Mouse (Mus musculus): ENCODE data around the gene Gnat1. TPM values are rescaled to one million over a fixed set of nuclear protein-coding genes. Genes with fewer than 3 reads are reported as not detected.

The Gnat1 gene
- polyA plus RNA-seq (2015; fragmentation: Nextera tagmentation; extraction: Ambion mirVana), result 1.2 and 1.3 TPM in 2 replicates

GRCm38 (mm10) chr9:107679501-107679900 lies at the start of gene Gnat1:
Gene Gnat1 (minus strand): TSS chr9:107679712.
- peaks cover 68% of the 10 kb centered on the region for H3K27me3 ChIP-seq
- WGBS (ENCODE audit: insufficient replicate concordance), result 36% methylated on average over 5 of the region's 5 CpGs
- peaks cover 20% of the 10 kb centered on the region for H3K4me1 ChIP-seq (replicated peaks)

GRCm38 (mm10) chr9:107728919-107729670 lies 49.6 kb upstream of the Gnat1 start:
- Histone ChIP-seq H3K4me2 (no peak overlapping the region), H3K4me1 (replicated peaks) (peaks cover 13% of the 10 kb centered on the region; the same call in 1 of the 2 replicates), H3K27ac (replicated peaks) (no peak overlapping the region), H3K9ac (no peak overlapping the region), H3K27me3 (peaks cover 7% of the 10 kb centered on the region), H3K36me3 (replicated peaks) (no peaks in the 10 kb centered on the region), H3K9me3 (replicated peaks) (no peaks in the 10 kb centered on the region), H3K4me3 (replicated peaks) (no peak overlapping the region)
- 32% methylated on average over 6 of the region's 6 CpGs for WGBS (ENCODE audit: insufficient replicate concordance)
- no peak for ATAC-seq (ENCODE audit: insufficient read depth)

More at GRCm38 (mm10) chr9:107679501-107679900, at the start of gene Gnat1:
- ATAC-seq (ENCODE audit: insufficient read depth), result no peak
- Histone ChIP-seq H3K27ac (replicated peaks) (no peak within 1 kb of the TSS), H3K4me2 (no peak within 1 kb of the TSS), H3K36me3 (replicated peaks) (no peaks in the 10 kb centered on the region), H3K4me3 (replicated peaks) (no peak within 1 kb of the TSS), H3K9ac (no peak within 1 kb of the TSS), H3K9me3 (replicated peaks) (no peaks in the 10 kb centered on the region)

DNA sequence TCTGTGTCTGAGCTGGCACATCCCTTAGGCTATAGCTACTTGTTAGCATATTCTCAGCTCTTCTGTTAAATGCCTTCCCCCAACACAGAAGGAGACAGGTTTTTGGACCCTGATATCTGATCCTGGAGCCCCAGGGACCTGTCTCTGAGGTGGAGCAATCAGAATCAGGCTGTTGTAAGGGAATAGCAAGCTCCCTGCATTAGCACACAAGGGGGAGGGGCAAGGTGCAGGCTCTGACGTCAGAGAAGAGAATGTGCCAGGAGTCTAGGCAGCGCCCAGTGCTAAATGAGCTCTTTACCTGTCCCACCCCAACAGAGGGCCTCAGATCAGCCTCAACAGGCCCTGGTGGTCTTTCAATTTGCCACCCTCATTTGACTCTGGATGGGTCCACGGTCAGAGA lies 47.5 kb upstream of the Gnat1 start:
- H3K36me3 ChIP-seq (replicated peaks), result no peaks in the 10 kb centered on the region
- 53% methylated on average over 3 of the region's 3 CpGs for WGBS (ENCODE audit: insufficient replicate concordance)
- no peak for ATAC-seq (ENCODE audit: insufficient read depth)
- H3K9ac ChIP-seq, result no peak overlapping the region
- peaks cover 25% of the 10 kb centered on the region for H3K4me1 ChIP-seq (replicated peaks)
- H3K27ac ChIP-seq (replicated peaks), result no peak overlapping the region
- no peak overlapping the region for H3K4me3 ChIP-seq (replicated peaks)
- no peak overlapping the region for H3K4me2 ChIP-seq
- peaks cover 17% of the 10 kb centered on the region for H3K27me3 ChIP-seq
- H3K9me3 ChIP-seq (replicated peaks), result no peaks in the 10 kb centered on the region

GRCm38 (mm10) chr9:107724796-107725195 lies 45.3 kb upstream of the Gnat1 start:
- Histone ChIP-seq H3K4me3 (replicated peaks) (no peak overlapping the region), H3K27ac (replicated peaks) (peak overlapping the region; percentile 51; the same call in 1 of the 2 replicates), H3K4me2 (no peak overlapping the region), H3K27me3 (peaks cover 36% of the 10 kb centered on the region), H3K4me1 (replicated peaks) (peaks cover 25% of the 10 kb centered on the region), H3K9ac (no peak overlapping the region), H3K9me3 (replicated peaks) (no peaks in the 10 kb centered on the region), H3K36me3 (replicated peaks) (no peaks in the 10 kb centered on the region)
- ATAC-seq (ENCODE audit: insufficient read depth), result peak; percentile 24; the same call in 1 of the 2 replicates
- 68% methylated on average over 1 of the region's 1 CpGs for WGBS (ENCODE audit: insufficient replicate concordance)

DNA sequence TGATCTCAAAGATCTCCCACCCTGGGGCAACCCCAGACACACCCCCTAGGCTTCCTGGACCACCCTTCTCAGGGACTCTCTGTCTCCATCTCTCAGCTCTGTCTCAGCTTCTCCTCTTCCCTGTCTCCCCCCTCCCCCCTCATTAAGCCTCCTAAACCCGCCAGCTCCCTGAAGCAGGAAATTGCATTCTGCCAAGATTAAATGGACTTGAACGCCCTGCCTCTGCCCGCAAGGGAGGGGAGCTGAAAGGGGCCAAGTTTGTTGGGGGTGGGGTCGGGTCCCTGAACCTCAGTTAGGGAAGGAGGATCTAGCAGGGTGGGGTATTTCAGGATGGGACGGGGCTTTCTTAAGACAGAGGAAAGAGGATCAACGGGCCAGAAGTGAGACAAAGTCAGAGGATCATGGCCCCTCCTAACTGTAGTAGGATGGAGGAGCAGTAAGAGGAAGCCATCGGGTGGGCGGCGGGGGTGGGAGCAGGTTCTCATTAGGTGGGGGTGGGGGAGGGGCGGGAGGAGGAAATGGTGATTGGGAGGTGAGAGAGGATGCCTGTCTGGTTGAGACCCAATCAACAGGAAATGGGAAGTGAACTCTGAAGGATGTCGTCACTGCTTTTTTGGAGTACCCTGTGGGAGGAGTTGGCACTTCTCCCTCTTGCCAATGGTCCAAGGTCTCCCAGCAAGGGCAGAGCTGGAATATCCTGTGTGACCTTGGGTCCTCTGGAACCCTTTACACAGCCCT lies 44.5 kb upstream of the Gnat1 start:
- WGBS (ENCODE audit: insufficient replicate concordance), result 4% methylated on average over 11 of the region's 11 CpGs
- peak; percentile 55 for ATAC-seq (ENCODE audit: insufficient read depth)
- no peak overlapping the region for H3K4me3 ChIP-seq (replicated peaks)
- H3K4me2 ChIP-seq, result peak overlapping the region; percentile 39
- H3K9ac ChIP-seq, result no peak overlapping the region
- H3K4me1 ChIP-seq (replicated peaks), result peaks cover 25% of the 10 kb centered on the region
- no peaks in the 10 kb centered on the region for H3K9me3 ChIP-seq (replicated peaks)
- H3K27me3 ChIP-seq, result peaks cover 43% of the 10 kb centered on the region
- no peak overlapping the region for H3K27ac ChIP-seq (replicated peaks)
- H3K36me3 ChIP-seq (replicated peaks), result no peaks in the 10 kb centered on the region

DNA sequence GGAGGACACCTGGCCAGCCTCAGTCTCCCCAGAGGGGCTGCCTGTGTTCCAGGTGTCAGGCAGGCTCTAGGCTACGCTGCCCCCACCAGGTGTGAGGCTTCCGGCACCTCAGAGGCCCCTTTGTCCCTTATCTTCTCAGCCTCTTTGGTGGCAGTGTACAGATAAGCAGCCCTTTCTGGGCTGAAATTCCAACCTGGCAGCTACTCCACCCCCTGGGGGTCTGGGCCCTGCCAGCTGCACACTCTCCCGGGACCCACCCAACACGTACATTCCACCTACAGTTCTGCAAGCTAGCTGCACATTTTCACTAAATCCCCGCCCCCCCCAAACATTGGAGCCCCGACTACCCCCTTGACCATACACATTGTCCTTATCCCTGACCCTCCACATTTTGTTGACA lies 43.8 kb upstream of the Gnat1 start:
- H3K9me3 ChIP-seq (replicated peaks), result no peaks in the 10 kb centered on the region
- H3K27me3 ChIP-seq, result peaks cover 48% of the 10 kb centered on the region
- H3K4me3 ChIP-seq (replicated peaks), result no peak overlapping the region
- no peak for ATAC-seq (ENCODE audit: insufficient read depth)
- no peak overlapping the region for H3K4me2 ChIP-seq
- H3K4me1 ChIP-seq (replicated peaks), result peaks cover 25% of the 10 kb centered on the region
- 27% methylated on average over 6 of the region's 6 CpGs for WGBS (ENCODE audit: insufficient replicate concordance)
- H3K27ac ChIP-seq (replicated peaks), result no peak overlapping the region
- H3K9ac ChIP-seq, result no peak overlapping the region
- H3K36me3 ChIP-seq (replicated peaks), result no peaks in the 10 kb centered on the region

DNA sequence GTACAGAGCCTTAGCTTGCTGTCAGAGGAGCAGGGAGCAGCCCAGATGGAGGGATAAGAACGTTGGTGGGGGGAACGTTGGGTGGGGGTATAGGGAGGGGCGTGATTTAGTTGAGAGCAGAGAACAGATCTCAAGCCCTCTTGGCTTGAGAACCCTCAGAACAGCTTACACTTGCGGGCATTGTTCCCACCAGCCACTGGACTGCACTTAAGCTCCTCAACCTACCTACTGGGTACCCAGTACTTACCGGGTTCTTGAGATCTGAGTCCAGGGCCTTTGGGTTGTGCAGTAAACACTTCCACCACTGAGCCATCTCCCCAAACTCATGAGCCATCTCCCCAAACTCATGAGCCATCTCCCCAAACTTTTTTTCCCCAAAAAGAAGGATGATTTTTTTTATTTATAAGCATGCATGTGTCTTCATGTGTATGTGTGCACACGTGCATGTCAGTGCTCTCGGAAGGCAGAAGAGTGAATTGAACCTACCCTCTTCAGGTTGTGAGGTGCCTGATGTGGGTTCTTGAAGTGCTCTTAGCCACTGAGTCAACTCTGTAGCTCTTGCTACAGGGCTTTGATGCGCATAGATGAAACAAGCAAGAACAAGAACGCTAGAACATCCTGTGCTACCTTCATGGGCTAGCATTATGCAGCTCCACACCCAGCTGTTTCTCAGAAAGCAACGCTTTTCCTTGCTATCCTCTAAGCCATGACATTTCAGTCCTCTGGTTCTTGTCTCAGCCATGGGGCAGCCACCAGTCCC lies 39.4 kb upstream of the Gnat1 start:
- H3K27me3 ChIP-seq, result peaks cover 73% of the 10 kb centered on the region
- H3K36me3 ChIP-seq (replicated peaks), result no peaks in the 10 kb centered on the region
- H3K9ac ChIP-seq, result no peak overlapping the region
- no peaks in the 10 kb centered on the region for H3K9me3 ChIP-seq (replicated peaks)
- 53% methylated on average over 10 of the region's 10 CpGs for WGBS (ENCODE audit: insufficient replicate concordance)
- H3K4me3 ChIP-seq (replicated peaks), result no peak overlapping the region
- H3K27ac ChIP-seq (replicated peaks), result no peak overlapping the region
- no peak overlapping the region for H3K4me2 ChIP-seq
- no peak for ATAC-seq (ENCODE audit: insufficient read depth)
- peaks cover 19% of the 10 kb centered on the region for H3K4me1 ChIP-seq (replicated peaks)

GRCm38 (mm10) chr9:107716951-107717350 lies 37.4 kb upstream of the Gnat1 start:
- H3K27ac ChIP-seq (replicated peaks), result no peak overlapping the region
- no peak for ATAC-seq (ENCODE audit: insufficient read depth)
- no peak overlapping the region for H3K4me2 ChIP-seq
- H3K4me1 ChIP-seq (replicated peaks), result peaks cover 10% of the 10 kb centered on the region; the same call in 1 of the 2 replicates
- H3K36me3 ChIP-seq (replicated peaks), result no peaks in the 10 kb centered on the region
- no peak overlapping the region for H3K4me3 ChIP-seq (replicated peaks)
- peaks cover 80% of the 10 kb centered on the region for H3K27me3 ChIP-seq
- no peaks in the 10 kb centered on the region for H3K9me3 ChIP-seq (replicated peaks)
- 67% methylated on average over 6 of the region's 6 CpGs for WGBS (ENCODE audit: insufficient replicate concordance)
- no peak overlapping the region for H3K9ac ChIP-seq

DNA sequence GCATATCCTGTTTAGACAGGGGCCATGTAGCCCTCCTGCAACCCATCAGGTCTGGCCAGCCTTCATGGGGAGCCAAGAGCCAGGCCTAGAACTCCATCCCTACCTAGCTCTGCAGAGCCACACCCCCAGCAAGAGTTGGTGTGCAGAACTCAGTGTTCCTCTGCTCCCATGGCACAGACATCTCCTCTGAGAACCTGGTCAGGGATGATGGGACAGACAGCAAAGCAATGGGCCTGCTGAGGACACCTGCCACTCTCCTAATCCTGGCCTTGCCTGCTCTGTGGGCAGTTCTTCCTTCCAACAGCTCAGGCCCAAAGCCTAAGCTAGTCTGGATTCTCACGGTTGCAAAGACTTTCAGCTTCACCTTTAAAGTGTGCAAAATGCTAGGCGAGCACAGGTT lies 36.1 kb upstream of the Gnat1 start:
- peaks cover 84% of the 10 kb centered on the region for H3K27me3 ChIP-seq
- 59% methylated on average over 2 of the region's 2 CpGs for WGBS (ENCODE audit: insufficient replicate concordance)
- no peaks in the 10 kb centered on the region for H3K36me3 ChIP-seq (replicated peaks)
- H3K9me3 ChIP-seq (replicated peaks), result no peaks in the 10 kb centered on the region
- no peak for ATAC-seq (ENCODE audit: insufficient read depth)
- H3K9ac ChIP-seq, result no peak overlapping the region
- H3K4me1 ChIP-seq (replicated peaks), result peaks cover 10% of the 10 kb centered on the region; the same call in 1 of the 2 replicates
- no peak overlapping the region for H3K4me3 ChIP-seq (replicated peaks)
- no peak overlapping the region for H3K27ac ChIP-seq (replicated peaks)
- H3K4me2 ChIP-seq, result no peak overlapping the region

DNA sequence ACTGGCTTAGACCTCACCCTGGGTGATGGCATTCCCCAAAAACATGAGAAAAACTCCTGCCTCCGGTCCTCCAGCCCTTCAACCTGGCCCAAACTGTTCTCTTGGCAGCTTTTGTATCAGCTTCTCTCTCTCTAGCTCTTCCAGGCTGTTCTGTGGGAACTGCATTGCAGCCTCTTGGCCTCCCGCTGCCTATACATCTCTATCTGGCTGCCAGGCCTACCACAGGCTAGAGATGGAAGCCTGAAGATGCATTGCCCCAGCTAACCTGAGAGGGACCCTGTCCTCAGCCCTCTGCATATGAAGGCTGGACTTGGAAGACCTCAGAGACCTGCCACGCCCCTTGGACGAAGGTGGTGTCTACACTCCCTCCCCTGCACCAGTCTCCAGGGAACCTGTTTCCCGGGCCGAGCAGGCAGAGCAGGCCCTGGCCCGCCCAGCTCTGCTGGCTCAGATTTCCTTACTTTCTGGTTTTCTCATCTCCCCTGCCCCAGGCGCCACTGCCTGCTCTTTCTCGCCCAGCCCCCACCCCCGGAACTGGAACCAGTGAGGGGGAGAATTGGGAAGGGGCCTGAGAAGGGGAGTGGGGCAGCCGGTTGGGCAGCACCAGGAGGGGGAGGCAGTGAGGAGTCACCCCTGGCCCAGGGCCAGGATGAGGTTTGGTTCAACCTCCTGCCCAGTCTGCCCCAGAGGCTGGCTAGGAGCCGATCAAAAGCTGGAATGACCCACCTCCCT lies 34.9 kb upstream of the Gnat1 start:
- WGBS (ENCODE audit: insufficient replicate concordance), result 29% methylated on average over 12 of the region's 12 CpGs
- no peak overlapping the region for H3K4me3 ChIP-seq (replicated peaks)
- peaks cover 85% of the 10 kb centered on the region for H3K27me3 ChIP-seq
- no peaks in the 10 kb centered on the region for H3K36me3 ChIP-seq (replicated peaks)
- no peak overlapping the region for H3K4me2 ChIP-seq
- no peak overlapping the region for H3K27ac ChIP-seq (replicated peaks)
- no peak overlapping the region for H3K9ac ChIP-seq
- H3K4me1 ChIP-seq (replicated peaks), result peaks cover 20% of the 10 kb centered on the region
- ATAC-seq (ENCODE audit: insufficient read depth), result no peak
- H3K9me3 ChIP-seq (replicated peaks), result no peaks in the 10 kb centered on the region
